Mouse (Mus musculus) adrenal gland, postnatal 25 days (tissue): ENCODE results near the gene Slc9a7. TPM values are rescaled to one million over a fixed set of nuclear protein-coding genes. Genes with fewer than 3 reads are reported as not detected.

Experiments used
- DNase-seq: peaks from one replicate; pipeline ENCODE4 v3.0.0; 2021; ENCODE audit warnings: mixed read lengths
- total RNA-seq: library from RNA; stranded (reverse); gene quantifications from 2 replicates; pipeline ENCODE4 v1.2.3, GENCODE M21; 2021

Slc9a7 gene
- total RNA-seq, 1 experiment from 2014 or later: 22.9 TPM

DNA sequence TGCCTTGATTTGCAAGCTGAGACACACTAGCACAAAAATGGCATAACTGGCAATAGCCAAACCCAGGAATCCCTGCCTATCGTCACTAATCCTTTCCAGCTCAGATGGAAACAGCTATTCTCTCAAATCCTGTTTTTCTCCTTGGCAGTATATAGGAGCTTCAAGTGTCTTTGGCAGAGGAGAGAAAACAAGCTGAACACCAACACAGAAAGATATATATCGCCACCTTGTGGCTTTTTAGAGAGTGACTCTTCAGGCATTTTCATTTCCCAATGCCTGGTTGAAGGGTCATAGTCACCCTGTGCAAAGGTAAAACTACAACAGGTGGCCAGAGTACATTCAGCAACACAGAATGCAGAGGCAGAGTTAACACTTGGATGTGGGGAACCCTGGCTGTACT is 134.1 kb downstream of the Slc9a7 start:
- DNase-seq: no peak

DNA sequence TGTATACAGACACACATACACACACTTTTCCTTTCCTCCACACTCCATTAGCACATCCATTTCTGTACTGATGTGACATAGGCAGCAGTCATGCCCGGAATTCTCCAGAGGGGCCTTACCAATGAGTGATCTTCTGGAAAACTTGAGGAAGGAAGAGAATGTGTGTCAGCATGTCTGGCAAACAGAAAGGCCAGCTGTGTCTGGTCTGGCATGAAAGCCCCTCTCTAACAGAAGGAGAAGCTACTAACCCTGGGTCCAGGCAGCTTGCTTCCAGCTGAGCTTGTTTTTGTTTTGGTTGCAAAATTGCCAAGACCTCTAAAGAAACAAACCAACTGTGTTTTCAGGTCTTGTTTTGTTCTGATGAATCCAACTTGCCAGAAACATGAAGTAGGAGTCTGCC is 162.1 kb downstream of the Slc9a7 start:
- no peak for DNase-seq

DNA sequence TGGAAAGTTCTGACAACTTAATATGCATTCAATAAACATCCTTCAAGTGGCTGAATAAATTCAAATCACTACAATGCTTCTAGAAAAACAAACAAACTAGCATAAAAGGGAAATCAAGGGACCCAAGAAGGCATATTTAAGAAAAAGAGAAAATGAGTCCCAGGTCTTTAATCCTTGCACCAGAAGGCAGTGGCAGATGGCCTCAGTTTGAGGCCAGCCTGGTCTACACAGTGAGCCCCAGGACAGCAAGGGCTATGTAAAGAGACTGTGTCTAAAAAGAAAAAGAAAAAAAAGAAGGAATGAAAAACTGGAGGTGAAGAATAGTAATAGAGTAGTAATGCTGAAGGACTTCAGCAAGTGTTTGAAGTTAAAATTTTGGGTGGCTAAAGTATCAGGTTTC is 162.7 kb downstream of the Slc9a7 start:
- DNase-seq: no peak

DNA sequence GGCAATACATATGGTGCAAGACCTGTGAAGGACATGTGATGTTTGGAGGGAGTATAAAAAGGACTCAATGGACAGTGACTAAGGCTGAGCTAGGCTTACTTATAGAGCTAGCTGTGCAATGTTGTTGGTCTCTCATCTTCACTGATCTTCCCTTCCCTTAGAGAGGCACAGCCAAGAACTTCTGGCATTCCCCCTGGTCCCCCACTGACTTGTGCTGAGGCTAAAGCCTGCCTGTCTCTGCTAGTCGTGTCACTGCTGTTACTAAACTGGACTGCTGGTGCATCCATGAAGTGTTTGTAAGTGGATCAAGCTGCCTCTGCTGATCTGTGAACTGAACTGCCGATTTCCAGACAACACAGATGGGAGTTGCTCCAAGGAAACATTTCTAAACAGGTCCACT is 166.1 kb downstream of the Slc9a7 start:
- DNase-seq: no peak

DNA sequence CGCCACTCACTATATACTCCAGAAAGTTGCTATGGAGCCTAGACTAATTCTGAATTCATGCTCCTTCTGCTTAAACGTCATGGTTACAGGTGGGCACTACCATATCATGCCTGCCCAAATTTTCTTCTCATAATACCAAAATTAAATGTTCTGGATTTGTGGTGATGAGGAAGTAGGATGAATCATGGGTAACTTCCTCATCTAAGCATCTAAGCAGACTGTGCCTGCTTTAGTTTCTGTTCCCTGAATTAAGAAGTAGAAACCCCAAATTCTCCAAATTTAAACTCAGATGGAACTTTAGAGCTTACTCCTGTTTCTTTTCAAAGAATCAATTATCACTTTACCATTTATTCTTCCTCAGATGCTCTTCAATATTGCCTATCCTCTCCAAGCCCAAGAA is 173.9 kb downstream of the Slc9a7 start:
- DNase-seq: no peak

DNA sequence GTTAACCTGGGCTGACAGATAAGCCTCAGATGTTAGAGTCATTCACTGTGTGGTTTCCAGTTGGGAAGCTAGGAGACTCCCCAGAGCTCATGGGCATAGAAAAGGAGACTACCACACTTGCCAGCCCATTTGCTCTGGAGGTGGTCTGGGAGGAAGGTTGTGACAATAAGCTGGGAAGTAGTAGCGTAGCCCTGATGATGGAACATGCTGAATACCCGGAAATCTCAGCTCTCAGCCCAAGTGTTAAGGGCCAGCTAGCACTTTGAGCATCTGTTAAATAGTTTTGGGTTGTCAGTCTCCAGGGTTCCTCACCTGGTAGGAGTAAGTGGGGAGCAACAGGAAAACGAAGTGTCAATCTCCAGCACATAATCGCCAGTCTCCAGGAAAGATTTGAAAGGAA is 221.4 kb downstream of the Slc9a7 start:
- DNase-seq: no peak

DNA sequence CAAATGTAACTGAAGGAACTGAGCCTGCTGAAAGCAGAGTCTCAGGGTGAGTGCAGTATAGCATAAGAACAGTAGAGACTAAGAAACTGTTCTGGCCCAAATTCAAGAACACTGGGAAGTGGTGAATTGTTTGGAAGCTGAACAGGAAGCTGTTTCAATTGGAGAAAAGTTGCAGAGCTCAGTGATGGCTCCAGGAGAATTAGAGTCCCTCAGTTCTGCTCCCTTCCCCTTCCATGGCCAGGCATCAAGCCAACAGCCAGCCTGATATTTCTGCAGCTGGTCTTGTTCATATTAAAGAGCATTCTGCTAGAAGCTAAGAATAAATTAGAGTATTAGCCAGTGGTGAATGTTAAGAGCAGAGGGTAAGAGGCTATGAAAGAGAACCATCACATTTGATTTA is 225.0 kb downstream of the Slc9a7 start:
- no peak for DNase-seq

DNA sequence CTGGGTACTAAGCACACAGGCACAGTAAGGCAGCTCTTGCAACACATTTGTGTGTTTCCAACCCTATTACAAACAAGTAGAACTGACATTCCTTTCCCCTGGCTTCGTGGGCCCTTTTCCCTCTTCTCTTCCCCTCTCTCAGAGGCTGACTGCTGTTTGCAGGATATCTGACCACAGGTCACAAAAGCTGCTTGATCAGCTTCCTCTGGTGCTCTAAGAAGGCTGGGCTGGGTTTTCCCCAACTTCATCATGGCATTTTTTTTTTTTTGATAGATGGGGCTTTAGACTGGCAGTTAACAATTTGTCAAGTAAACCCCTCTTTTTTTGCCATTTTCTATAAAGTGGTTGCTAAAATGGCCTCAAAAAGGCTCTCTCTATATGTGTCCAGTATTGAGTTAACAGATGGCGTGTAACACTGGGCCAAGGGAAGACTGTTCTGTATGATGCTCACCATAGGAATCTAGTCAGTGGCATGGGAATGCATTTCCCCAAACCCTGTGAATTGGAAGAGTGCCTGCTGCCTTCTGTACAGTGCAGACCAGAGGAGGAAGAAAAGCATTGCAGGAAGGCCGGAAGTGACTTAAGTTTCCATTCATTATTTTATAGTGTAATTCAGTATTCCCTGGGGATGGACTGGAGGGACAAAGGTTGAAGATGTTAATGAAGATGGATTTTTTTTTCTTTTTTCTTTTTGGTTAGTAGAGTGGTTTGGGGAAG is 229.7 kb downstream of the Slc9a7 start:
- no peak for DNase-seq

DNA sequence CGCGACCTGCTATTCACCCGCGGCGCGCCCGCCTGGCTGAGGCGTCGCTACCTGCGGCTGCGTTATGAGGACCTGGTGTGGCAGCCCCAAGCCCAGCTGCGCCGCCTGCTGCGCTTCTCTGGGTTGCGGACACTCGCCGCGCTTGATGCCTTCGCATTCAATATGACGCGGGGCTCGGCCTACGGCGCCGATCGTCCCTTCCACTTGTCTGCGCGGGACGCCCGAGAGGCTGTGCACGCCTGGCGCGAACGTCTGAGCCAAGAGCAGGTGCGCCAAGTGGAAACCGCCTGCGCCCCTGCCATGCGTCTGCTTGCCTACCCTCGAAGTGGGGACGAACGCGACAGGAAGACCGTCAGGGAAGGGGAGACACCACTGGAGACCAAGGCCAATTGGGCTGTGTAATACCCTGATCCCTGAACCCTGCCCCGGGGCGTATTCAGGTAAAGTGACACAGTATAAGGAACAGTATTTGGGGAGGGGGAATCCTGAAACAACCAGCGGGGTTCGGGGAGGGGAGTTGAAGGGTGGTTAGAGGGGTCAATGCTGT is 230.8 kb downstream of the Slc9a7 start:
- DNase-seq: peak; percentile 2

DNA sequence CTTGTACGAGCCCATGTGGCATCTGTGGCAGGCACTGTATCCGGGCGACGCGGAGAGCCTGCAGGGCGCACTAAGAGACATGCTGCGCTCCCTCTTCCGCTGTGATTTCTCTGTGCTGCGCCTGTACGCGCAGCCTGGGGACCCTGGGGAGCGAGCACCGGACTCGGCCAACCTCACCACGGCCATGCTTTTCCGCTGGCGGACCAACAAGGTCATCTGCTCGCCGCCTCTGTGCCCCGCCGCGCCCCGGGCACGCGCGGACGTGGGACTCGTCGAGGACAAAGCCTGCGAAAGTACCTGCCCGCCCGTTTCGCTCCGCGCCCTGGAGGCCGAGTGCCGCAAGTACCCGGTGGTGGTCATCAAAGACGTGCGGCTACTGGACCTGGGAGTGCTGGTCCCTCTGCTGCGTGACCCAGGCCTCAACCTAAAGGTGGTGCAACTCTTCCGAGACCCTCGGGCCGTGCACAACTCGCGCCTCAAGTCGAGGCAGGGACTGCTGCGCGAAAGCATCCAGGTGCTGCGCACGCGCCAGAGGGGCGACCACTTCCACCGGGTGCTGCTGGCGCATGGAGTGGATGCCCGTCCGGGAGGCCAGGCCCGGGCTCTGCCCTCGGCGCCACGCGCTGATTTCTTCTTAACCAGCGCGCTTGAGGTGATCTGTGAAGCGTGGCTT is 231.4 kb downstream of the Slc9a7 start:
- peak; percentile 3 for DNase-seq

DNA sequence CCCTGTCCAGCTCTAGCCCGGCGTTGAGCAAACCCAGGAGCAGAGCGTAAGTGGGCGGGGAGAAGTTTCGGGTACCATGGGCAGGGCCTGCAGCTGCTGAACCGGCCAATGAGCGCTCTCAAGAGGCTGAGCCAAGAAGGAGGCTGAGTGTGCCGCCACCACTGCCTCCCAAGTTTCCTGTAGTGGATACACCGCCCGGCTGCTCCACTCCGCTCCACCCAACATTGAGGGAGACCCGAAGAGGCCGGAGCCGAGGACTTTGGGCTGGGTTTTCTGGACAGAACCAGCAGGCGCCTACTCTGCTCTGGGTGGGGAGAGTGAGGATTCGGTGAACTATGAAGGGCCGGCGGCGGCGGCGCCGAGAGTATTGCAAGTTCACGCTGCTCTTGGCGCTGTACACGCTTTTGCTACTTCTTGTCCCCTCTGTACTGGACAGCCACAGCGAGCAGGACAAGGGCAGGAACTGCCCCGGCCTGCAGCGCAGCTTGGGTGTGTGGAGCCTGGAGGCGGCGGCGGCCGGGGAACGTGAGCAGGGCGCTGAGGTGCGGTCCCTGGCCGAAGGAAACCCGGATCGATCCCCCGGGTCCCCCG is 232.1 kb downstream of the Slc9a7 start, which contains the start of gene Chst7:
Chst7 (plus strand) TSS at position 180 of the 591 bp plus-strand sequence.
- peak; percentile 69 for DNase-seq

Other genes starting within 250 kb of the Slc9a7 start
- 2.0 and 2.3 TPM in 2 replicates for gene Chst7, start 232.2 kb downstream of the Slc9a7 start, total RNA-seq
- 11.8 and 20.1 TPM in 2 replicates for gene Rp2, start 72.7 kb upstream of the Slc9a7 start, total RNA-seq
- 3.9 and 6.0 TPM in 2 replicates for gene Jade3, start 133.9 kb upstream of the Slc9a7 start, total RNA-seq